Mouse (Mus musculus) frontal cortex, postnatal 14 days (tissue): ENCODE results near the gene Gm8127.
A peak's percentile ranks its signal among the peaks of the same experiment; 100 is the strongest.
"Not testable (repeated sequence)": the region's sequence is repeated elsewhere in the genome, so short reads cannot be mapped to it uniquely, and the experiment has no call there.

ENCODE experiments used
- DNase-seq, 2 experiments: peaks; one replicate each; pipeline ENCODE4 v3.0.0; 2022; ENCODE audit warnings: low spot score in 2 of 2

Gene Gm8127

DNA sequence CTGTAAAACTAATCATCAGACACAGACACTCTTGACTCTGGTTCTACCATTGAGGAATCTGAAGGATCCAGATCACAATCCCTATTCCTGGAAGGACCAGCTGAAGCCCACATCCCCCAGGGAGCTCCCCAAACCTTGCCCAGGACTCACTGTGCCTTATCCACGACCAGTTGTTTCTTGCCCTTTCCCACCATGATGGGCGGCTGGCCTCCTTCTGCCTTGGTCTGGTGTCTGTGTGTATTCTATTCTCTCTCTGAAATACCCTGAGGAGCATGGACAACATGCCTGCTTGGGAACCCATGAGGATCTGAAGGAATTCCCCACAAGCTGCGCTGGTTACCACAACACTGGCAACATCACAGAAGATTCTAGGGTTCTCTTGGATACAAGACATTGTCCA is at the start of gene Gm8127:
Gene Gm8127, minus strand, starts transcription at position 330 of the 400 bp plus-strand sequence.
- DNase-seq, result not testable (repeated sequence)

DNA sequence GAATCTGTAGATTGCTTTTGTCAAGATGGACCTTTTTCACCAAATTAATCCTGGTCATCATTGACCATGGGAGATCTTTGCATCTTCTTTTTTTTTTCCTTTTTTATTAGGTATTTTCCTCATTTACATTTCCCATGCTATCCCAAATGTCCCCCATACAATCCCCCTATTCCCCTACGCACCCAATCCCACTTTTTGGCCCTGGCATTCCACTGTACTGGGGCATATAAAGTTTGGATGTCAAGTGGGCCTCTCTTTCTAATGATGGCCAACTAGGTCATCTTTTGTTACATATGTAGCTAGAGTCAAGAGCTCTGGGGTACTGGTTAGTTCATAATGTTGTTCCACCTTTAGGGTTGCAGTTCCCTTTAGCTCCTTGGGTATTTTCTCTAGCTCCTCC is 44.0 kb upstream of the Gm8127 start:
- DNase-seq, result not testable (repeated sequence)

DNA sequence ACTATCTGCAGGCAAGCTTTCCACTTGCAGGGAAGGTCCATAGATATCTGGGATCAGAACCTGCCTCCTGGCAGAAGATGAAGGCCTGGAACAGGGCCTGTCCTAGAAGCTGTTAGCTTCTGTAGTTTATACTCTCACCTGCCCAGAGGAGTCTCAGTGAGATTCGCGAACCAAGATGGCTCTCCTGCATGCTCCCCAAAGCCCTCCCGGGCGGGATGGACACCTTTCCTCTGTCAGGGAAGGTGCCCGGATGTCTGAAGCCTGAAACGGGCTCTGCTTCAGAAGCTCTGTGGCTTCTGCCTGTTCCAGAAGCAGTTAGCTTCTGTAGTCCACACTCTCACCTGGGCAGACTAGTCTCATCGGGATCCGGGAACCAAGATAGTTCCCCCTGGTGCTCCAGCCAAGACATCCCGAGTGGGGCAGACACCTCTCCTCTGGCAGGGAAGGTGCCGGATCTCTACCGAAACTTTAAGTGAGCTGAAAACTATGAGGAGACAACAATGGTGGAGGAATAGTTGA is 37.8 kb upstream of the Gm8127 start:
- not testable (repeated sequence) for DNase-seq

DNA sequence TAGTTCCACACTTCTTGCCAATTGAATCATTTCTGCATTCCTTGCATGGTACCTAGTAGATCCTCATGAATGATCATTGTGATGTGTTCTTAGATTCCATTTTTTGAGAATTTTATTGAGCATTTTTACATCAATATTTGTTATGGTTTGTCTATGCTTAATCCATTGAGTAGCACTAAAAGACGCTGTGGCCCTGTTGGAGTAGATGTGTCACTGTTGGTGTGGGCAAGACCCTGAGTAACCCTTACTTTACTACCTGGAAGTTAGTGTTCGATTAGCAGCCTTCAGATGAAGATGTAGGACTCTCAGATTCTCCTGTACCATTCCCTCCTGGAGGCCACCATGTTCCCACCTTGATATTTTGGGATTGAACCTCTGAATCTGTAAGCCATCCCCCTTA is 35.0 kb upstream of the Gm8127 start:
- DNase-seq, result not testable (repeated sequence)

DNA sequence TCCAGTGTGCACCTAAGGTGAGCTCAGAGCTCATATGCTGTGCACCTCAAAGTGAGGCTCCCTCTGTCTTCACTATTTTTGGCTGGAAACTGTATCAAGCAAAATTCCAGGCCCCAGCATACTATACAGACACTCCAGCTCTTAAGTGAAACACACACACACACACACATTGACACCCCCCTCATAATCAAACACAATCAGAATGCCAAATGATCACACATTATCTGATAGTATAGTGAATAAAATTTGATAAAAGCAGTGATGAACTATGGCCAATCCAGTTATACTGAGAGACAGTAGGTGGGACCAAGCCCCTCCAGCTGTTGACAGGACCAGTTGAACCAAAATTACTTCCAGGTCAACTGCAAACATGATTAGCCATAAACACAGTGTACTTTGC is 25.9 kb upstream of the Gm8127 start:
- not testable (repeated sequence) for DNase-seq

DNA sequence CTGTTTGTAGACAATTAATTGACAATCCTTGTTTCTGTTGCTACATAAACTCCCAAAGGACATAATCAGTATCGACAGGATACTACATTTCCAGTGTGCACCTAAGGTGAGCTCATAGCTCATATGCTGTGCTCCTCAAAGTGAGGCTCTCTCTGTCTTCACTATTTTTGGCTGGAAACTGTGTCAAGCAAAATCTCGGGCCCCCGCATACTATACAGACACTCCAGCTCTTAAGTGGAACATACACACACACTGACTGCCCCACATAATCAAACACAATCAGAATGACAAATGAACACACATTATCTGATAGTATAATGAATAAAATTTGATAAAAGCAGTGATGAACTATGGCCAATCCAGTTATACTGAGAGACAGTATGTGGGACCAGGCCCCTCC is 15.0 kb downstream of the Gm8127 start:
- DNase-seq, result peak in 1 of 2 experiments; percentile 47

DNA sequence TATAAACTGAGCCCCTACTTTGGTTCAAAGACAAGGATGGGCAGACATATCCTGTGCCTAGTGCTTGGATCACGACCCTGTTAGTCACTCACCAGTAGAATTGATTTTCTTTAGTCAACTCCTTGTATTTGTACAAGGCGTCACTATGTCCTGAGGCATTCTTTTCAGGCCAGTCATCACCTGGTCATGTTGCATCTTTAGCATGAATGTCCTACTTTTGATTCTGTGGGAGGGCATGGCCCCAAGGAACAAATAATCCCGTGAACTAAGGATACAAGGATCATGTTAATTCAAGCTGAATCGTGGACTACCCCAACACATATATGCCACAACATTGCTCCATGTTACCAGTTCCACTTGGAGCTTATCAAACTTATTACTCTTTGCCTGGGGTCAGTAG is 15.5 kb downstream of the Gm8127 start:
- not testable (repeated sequence) for DNase-seq

DNA sequence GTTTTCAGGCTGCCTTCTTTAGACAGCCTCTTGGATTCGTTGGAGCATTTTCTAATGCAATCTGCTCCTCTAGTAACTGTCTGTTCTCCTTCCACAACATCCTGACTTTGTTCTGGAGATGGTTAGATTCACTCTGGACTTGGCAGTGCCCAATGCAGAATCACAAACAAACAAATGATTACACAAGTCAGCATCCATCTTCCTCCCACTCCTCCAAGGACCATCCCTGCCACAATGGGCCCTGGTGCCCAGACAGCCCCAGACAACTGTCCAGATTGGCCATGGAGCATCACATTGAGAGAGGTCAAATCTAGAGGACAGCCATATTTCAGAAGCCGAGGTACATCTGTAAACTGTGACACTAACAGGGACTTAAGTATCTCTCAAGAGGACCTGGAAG is 16.2 kb downstream of the Gm8127 start:
- not testable (repeated sequence) for DNase-seq

DNA sequence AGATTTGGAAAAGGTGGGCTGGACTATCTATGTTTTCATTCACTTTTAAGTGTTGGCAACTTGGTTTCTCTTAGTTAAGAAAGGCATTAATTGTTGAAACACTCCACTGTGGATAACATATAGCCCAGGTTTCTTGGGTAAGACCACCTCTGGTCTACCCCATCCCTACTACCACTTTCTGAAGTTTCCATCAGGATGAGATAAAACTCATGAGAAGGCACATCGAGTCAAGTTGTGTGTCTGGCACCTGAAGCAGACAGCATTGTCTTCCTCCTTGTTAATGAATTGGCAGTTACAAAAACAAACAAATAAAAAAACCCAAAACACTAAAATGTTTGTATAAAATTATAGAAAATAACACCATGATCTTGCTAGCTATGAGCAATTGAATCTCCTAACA is 17.9 kb downstream of the Gm8127 start:
- not testable (repeated sequence) for DNase-seq

DNA sequence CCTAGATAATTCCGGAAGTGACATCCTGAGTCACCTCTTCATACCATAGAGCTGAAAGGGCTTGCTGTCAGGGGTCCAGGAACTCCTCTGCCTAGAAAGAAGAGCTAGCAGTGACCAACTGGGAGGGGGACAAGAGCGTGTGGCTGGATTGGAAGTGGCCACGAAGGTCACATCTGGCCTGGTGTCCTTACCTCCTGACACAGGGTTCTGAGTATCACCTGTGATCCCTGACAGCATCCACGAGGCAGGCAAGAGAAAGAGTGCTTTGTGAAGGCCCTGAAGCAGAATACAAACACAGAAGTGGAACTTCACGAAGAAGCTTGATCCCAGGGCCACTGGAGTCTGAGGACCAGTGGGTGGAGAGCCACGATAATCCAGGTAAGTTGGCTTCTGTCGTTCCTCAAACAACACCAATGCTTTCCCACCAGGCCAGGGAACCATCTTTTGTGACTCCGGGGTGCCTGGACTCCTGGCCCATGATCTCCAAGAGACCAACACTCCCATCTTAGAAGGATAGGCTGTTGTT is 18.6 kb downstream of the Gm8127 start, which contains the start of gene Gm9732:
Gene Gm9732, plus strand, starts transcription at position 51 of the 526 bp plus-strand sequence.
- peak in 1 of 2 experiments; percentile 27 for DNase-seq

DNA sequence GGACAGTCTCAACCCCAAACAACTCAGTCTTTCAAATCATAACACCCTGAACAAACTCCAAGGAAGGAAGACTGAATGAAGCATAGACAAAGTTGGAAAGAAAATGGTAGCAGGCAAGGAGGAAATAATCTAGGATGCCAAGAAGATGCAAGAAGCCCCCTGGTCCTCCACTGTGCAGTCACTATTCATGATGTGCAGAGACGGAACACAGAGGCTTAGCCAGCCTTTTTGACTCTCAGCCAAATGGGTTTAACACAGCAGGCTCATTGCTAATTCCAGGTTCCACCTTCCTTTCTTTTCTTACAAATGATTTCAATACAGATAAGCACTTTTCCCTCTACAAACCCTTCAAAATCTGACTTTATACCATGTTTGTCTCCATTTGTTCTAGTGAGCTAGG is 20.5 kb downstream of the Gm8127 start:
- DNase-seq, result not testable (repeated sequence)

DNA sequence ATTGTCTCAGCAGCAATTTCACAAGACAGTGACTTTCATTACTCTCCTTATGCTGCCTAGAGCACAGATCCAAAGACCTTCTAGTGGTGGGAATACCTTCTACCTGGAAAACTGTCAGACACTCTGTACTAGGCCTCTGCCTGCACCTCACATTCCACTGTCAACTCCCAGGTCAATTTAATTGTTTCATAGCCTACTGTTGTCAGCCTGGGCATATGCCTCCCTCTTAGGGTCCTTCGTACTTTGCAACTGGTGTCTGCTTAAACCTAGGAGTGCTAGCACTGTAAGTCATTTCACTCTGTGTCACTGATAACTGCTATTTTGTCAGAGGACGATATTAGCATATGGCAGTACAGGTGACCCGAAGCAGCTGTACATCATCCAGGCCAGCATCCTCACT is 24.4 kb downstream of the Gm8127 start:
- not testable (repeated sequence) for DNase-seq

DNA sequence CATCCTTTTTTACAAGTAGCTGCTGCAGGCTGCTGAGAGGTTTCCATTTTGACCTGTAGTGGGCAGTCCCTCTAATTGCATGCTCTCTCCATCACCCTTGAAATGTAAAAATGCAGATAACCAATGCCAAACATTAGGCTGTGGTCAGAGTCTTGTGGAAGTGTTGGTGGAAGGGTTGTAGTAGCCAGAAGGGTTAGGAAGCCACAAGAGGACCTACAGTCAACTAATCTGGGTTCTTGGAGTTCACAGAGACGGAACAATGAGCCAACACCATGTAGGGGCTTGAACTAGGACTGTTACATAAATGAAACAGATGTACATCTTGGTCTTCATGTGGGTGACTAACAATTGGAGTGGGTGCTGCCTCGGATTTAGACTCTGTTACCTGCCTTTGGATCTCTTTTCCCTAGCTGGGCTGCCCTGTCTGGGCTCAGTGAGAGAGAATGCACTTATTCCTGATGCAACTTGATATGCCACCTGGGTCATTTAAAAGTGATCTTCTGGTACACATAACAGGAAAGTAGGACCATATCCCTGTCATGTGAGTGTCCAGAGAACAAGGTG is 25.0 kb downstream of the Gm8127 start:
- not testable (repeated sequence) for DNase-seq

DNA sequence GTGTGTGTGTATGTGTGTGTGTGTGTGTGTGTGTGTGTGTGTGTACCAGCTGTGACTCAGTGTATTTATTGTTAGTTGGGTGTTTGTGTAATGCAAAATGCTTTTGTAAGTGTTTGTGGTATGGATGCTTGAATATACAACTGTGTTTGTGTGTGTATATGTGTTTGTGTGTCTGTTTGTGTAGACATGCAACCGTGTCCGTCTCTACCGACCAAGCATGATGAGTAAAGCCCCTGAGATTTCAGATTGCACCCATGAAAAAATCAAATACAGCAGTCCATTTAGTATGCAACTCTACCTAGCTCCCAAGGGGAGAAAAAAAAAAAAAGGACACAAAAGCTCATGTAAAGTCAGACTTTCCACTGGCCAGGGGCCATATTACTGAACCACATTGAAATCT is 30.2 kb downstream of the Gm8127 start:
- not testable (repeated sequence) for DNase-seq

DNA sequence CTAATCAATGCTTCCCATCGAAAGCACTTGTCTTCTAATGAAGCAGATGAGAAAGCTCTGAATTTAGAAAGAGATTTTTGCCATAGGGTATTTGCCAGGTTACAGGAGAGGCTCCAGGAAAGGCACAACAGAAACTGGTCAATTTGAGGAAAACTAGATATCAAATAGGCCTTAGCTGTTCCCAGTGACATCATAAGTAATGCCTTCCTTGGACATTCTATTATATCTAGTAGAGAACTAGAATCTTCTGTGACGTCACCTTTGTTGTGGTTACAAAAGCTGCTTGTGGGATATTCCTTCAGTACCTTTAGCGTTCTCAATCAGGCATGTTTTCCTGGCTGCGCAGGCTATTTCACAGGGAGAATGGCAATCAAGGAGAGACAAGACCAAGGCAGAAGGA is 35.3 kb downstream of the Gm8127 start, which contains the start of gene Gm8126:
Gene Gm8126, plus strand, starts transcription at position 301 of the 400 bp plus-strand sequence.
- DNase-seq, result not testable (repeated sequence)

DNA sequence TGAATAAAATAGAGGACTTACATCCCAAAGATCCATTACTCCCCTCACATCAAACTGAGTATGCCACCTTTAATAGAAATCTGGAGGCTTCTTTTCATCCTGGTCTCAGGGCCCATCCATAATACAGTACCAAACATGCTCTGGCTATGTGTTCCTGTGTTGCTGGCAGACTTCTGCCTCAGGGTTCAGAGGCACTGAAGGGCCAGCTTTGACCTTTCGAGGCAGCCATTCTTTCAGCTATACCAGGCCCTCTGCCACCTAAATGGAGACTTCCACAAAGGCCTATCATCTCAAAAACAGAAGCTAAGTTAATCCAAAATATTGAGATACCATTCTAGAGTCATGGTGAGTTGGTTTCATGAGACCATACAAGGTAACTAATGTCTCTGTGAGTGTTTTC is 37.1 kb downstream of the Gm8127 start:
- DNase-seq, result not testable (repeated sequence)

DNA sequence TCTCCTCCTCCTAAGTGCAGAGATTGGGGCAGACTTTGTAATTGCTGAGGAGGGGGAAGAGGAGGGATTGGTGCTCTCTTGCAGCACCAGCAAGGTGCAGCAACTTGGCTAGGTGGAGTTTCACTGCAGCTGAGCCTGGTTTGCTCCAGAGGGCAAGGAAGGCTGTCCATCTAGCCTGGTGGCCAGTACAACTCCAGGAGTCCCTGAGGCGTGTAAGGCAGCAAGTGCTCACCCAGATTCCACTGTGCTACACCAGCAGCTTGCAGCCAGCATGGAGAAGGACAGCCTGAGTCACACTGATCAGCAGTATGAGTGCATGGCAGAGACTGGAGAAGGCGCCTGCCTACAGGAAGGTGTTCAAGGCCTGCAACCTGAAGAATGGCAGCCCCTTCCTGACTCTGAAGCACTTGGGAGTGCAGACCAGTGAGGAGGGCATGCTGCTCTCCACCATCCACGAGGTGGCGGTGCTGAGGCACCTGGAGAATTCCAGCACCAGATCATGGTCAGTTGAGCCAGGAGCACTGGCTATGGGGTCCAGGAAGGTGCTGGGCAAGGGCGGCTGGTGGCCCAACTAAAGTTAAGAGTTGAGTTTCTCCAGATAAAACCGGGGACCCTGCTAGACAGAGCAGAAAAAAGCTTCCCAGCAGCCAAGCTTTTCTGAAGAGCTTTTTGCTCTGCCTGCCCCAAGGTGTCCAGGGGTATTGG is 42.9 kb downstream of the Gm8127 start:
- not testable (repeated sequence) for DNase-seq

DNA sequence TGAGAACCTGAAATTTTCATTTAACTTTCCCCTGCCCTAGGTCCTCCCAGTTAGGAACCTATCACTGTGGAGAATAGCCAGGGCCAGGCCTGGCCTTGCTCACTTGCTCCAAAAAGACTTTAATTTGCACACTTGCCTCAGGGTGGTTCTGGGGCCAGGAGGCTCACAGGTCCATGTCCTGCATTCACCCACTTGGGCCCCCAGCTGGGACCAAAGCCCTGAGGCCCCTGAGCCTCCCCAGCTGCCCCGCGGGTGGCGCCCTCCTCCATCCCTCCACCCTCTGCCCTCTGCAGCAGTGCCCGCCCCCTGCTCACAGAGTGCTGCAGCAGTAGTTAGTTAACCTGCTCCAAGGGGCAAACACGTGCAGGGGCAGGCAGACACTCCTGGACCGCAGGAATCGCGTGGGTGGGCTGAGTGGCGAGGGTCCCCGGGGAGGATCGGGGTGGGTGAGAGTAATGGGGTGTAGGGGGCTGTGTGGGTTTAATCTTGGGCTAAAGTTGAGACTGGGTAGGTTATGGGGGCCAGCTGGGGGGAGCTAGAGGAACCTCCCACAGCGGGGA is 43.9 kb downstream of the Gm8127 start:
- DNase-seq, result not testable (repeated sequence)
